Mouse (Mus musculus) midbrain, embryonic 12.5 days (tissue): ENCODE results near the gene Suclg1. TPM values are rescaled to one million over a fixed set of nuclear protein-coding genes. Genes with fewer than 3 reads are reported as not detected.

Experiments used
- ATAC-seq: fragments of 200-750 bp; cut with Nextera tagmentation; 2 replicates; pipeline ENCODE4 v1.8.0; 2017; ENCODE audit warnings: low read depth, moderate TSS enrichment, moderate library complexity; ENCODE audit not compliant: low FRiP score
- H3K27ac ChIP-seq: fragments of 300-500 bp; sonication (generic); replicated peaks from 2 replicates; pipeline ENCODE4 v1.5.1; 2016; ENCODE audit warnings: mild to moderate bottlenecking
- H3K27me3 ChIP-seq: fragments of 300-500 bp; sonication (generic); 2 replicates; pipeline ENCODE4 v1.6.1; 2016; ENCODE audit warnings: mild to moderate bottlenecking
- H3K36me3 ChIP-seq: fragments of 300-500 bp; sonication (generic); 2 replicates; pipeline ENCODE4 v1.6.1; 2016
- H3K4me1 ChIP-seq: fragments of 300-500 bp; sonication (generic); 2 replicates; pipeline ENCODE4 v1.6.1; 2016
- H3K4me2 ChIP-seq: fragments of 300-500 bp; sonication (generic); replicated peaks from 2 replicates; pipeline ENCODE4 v1.6.1; 2016; ENCODE audit warnings: mild to moderate bottlenecking, moderate library complexity
- H3K4me3 ChIP-seq: fragments of 300-500 bp; sonication (generic); 2 replicates; pipeline ENCODE4 v1.5.1; 2016; ENCODE audit warnings: mild to moderate bottlenecking
- H3K9ac ChIP-seq: fragments of 300-500 bp; sonication (generic); replicated peaks from 2 replicates; pipeline ENCODE4 v1.6.1; 2016; ENCODE audit warnings: mild to moderate bottlenecking, moderate library complexity
- H3K9me3 ChIP-seq: fragments of 300-500 bp; sonication (generic); 2 replicates; pipeline ENCODE4 v1.6.1; 2016; ENCODE audit warnings: mild to moderate bottlenecking
- WGBS: fragments of 180-500 bp; shearing (Covaris S2); methylation state at CpG from one replicate; pipeline ENCODE4 v1.1.7; 2016; 5-methylcytosine and 5-hydroxymethylcytosine counted together
- polyA plus RNA-seq: library from polyadenylated mRNA; unstranded; fragments of >200 nt; fragmentation: Nextera tagmentation; extraction: Ambion mirVana; gene quantifications from 2 replicates; pipeline ENCODE4 v1.2.1, GENCODE M21; 2016

Suclg1 gene
- polyA plus RNA-seq, 1 experiment from 2014 or later = 138 TPM

- Histone ChIP-seq H3K9ac (no peak overlapping the region), H3K36me3 (peaks cover 12% of the 10 kb centered on the region), H3K27ac (no peak overlapping the region), H3K27me3 (no peaks in the 10 kb centered on the region), H3K9me3 (no peaks in the 10 kb centered on the region), H3K4me2 (no peak overlapping the region), H3K4me3 (no peak overlapping the region), H3K4me1 (peaks cover 13% of the 10 kb centered on the region)
- no peak for ATAC-seq
Measured at GRCm38 (mm10) chr6:73252396-73252795, 4.2 kb downstream of the Suclg1 start.

DNA sequence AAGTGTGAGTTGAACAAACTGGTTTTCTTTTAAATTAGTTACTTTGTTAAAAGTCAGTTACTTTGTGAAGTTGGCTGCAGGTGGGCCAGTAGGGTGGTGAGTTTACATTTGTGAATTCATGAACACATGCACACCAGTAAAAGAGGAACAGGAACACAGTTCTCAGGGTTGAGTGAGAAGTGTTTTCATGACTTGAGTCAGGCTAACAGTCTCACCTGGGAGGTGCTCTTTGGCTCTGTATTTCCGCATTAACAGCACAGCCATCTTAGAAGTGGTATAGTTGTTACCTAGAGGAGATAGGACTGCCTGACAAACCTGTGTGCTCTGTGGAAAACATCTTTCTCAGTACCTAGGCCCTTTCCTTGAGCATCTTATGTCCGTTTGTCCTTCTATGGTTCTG is 4.8 kb downstream of the Suclg1 start:
- Histone ChIP-seq H3K4me1 (peaks cover 13% of the 10 kb centered on the region), H3K9me3 (no peaks in the 10 kb centered on the region), H3K9ac (no peak overlapping the region), H3K4me2 (no peak overlapping the region), H3K27ac (no peak overlapping the region), H3K27me3 (no peaks in the 10 kb centered on the region), H3K36me3 (peaks cover 12% of the 10 kb centered on the region), H3K4me3 (no peak overlapping the region)
- 92% methylated on average over 2 of the region's 2 CpGs for WGBS
- ATAC-seq = no peak

DNA sequence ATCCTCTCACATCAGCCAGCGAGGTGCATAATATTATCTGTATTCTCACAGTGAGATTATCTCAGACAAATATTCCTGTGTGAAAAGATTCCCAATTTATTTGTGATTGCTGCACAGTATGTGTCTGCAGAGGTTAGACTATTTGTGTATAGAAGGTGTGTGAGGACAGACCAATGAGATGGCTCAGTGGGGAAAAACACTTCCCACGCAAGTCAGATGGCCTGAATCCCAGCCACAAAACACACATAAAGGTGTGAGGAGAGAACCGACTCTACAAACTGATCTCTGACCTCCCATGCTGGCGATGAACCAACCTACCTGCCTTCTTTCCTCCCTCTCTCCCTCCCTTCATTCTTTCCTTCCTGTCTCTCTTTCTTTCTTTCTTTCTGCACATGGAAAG is 5.4 kb downstream of the Suclg1 start:
- no peaks in the 10 kb centered on the region for H3K27me3 ChIP-seq
- WGBS = 89% methylated on average over 4 of the region's 4 CpGs
- H3K4me3 ChIP-seq = no peak overlapping the region
- H3K4me2 ChIP-seq = no peak overlapping the region
- H3K4me1 ChIP-seq = peaks cover 13% of the 10 kb centered on the region
- peaks cover 12% of the 10 kb centered on the region for H3K36me3 ChIP-seq
- no peak overlapping the region for H3K27ac ChIP-seq
- no peaks in the 10 kb centered on the region for H3K9me3 ChIP-seq
- no peak for ATAC-seq
- no peak overlapping the region for H3K9ac ChIP-seq

DNA sequence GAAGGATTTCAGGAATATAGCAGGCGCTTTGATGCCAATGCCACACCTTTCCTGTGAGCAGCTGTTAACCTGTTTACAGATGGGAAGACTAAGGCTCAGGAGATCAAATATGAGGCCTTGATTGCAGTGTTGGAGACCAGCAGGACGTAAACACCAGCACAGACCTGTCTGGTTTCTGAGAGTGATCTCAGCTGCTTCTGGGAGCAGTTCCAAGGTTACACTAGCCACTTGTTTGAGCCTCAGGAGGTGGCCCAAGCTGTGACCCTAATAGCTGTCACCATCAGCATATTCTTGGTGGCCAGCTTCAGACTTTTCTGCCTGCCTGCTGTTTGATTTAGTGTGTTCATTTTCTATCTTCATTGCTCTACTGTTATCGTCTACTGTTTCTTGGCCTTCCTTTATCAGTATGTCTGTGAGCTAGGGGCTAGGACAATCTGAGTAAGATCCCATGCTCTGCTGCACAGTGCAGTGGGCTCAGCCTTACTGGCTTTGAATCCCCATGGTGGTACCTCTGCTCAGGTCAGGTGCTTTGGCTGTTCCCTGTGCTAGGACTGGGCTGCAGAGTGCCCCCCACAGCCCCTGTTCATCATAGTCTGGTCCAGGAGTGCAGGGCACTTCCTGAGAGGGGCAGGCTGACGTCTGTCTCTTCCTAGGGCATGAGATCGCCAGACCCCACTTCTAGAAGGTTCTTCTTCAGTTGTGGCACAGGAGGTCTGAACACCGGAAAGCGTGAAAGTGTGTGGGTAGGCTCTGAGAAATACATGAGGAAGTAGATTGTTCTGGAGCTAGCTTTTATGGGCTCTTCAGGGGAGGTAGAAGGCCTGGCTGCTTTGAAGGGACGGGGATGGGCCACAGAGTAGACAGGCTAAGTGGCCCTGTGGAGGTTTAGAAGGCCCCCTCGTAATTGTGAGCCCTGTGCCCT is 6.4 kb downstream of the Suclg1 start:
- H3K9me3 ChIP-seq = no peaks in the 10 kb centered on the region
- no peaks in the 10 kb centered on the region for H3K27me3 ChIP-seq
- no peak overlapping the region for H3K4me3 ChIP-seq
- no peak overlapping the region for H3K4me2 ChIP-seq
- no peak overlapping the region for H3K9ac ChIP-seq
- ATAC-seq = no peak
- peaks cover 8% of the 10 kb centered on the region for H3K4me1 ChIP-seq
- H3K27ac ChIP-seq = no peak overlapping the region
- 88% methylated on average over 9 of the region's 9 CpGs for WGBS
- H3K36me3 ChIP-seq = peaks cover 20% of the 10 kb centered on the region

- Histone ChIP-seq H3K9ac (no peak overlapping the region), H3K27me3 (no peaks in the 10 kb centered on the region), H3K4me3 (no peak overlapping the region), H3K4me1 (no peaks in the 10 kb centered on the region), H3K36me3 (peaks cover 43% of the 10 kb centered on the region), H3K4me2 (no peak overlapping the region), H3K27ac (no peak overlapping the region), H3K9me3 (no peaks in the 10 kb centered on the region)
- no peak for ATAC-seq
- WGBS = 88% methylated on average over 7 of the region's 7 CpGs
Measured at GRCm38 (mm10) chr6:73257068-73257467, 8.9 kb downstream of the Suclg1 start.

- no peak for ATAC-seq
Measured at GRCm38 (mm10) chr6:73260110-73260509, 11.9 kb downstream of the Suclg1 start.

GRCm38 (mm10) chr6:73264801-73265200 is 16.6 kb downstream of the Suclg1 start:
- Histone ChIP-seq H3K9ac (no peak overlapping the region), H3K27me3 (no peaks in the 10 kb centered on the region), H3K4me3 (no peak overlapping the region), H3K4me2 (no peak overlapping the region), H3K27ac (no peak overlapping the region), H3K9me3 (no peaks in the 10 kb centered on the region), H3K36me3 (peaks cover 66% of the 10 kb centered on the region), H3K4me1 (no peaks in the 10 kb centered on the region; the same call in 1 of the 2 replicates)
- WGBS = 18% methylated on average over 2 of the region's 2 CpGs
- no peak for ATAC-seq

More at GRCm38 (mm10) chr6:73260110-73260509, 11.9 kb downstream of the Suclg1 start:
- Histone ChIP-seq H3K4me3 (no peak overlapping the region), H3K27ac (no peak overlapping the region), H3K4me2 (no peak overlapping the region), H3K27me3 (no peaks in the 10 kb centered on the region), H3K4me1 (no peaks in the 10 kb centered on the region; the same call in 1 of the 2 replicates), H3K36me3 (peaks cover 65% of the 10 kb centered on the region), H3K9me3 (no peaks in the 10 kb centered on the region), H3K9ac (no peak overlapping the region)
- 91% methylated on average over 6 of the region's 6 CpGs for WGBS

DNA sequence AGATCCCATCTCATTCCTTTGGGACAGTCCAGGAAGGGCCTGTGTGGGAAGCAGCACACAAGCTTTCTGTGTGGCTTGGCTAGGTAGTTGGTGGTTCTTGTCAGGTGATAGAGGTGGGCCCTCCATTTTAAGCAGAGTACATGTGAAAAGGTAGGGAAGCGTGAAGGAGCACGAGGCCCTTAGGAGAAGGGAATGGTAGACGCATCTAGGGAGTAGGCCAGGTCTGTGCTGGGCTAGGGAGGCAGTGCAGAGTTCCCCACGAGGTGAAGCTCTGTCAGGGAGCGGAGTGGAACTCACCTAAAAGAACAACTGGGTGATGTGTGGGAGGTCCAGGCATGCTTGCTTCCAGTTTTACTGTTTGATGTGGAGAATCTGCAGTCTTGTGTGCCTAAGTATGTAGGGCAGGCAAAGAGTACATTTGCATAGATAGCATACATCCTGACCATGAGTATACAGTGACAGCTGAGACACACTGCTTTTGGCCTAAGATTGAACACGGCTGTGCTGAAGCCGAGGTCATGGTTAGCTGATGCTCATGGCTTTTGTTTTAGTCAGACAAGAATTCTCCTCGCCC is 19.6 kb downstream of the Suclg1 start:
- 91% methylated on average over 8 of the region's 8 CpGs for WGBS
- H3K4me2 ChIP-seq = no peak overlapping the region
- H3K27me3 ChIP-seq = no peaks in the 10 kb centered on the region
- ATAC-seq = no peak
- H3K27ac ChIP-seq = no peak overlapping the region
- H3K4me3 ChIP-seq = no peak overlapping the region
- H3K9ac ChIP-seq = no peak overlapping the region
- no peaks in the 10 kb centered on the region for H3K9me3 ChIP-seq
- H3K4me1 ChIP-seq = no peaks in the 10 kb centered on the region; the same call in 1 of the 2 replicates
- H3K36me3 ChIP-seq = peaks cover 75% of the 10 kb centered on the region

GRCm38 (mm10) chr6:73269374-73269773 is 21.2 kb downstream of the Suclg1 start:
- no peaks in the 10 kb centered on the region; the same call in 1 of the 2 replicates for H3K4me1 ChIP-seq
- H3K4me2 ChIP-seq = no peak overlapping the region
- no peaks in the 10 kb centered on the region for H3K27me3 ChIP-seq
- no peak overlapping the region for H3K9ac ChIP-seq
- no peaks in the 10 kb centered on the region for H3K9me3 ChIP-seq
- WGBS = 97% methylated on average over 3 of the region's 3 CpGs
- ATAC-seq = no peak
- no peak overlapping the region for H3K27ac ChIP-seq
- no peak overlapping the region for H3K4me3 ChIP-seq
- H3K36me3 ChIP-seq = peaks cover 71% of the 10 kb centered on the region

GRCm38 (mm10) chr6:73271546-73272091 is 23.4 kb downstream of the Suclg1 start:
- 75% methylated on average over 3 of the region's 3 CpGs for WGBS
- H3K36me3 ChIP-seq = peaks cover 78% of the 10 kb centered on the region
- ATAC-seq = no peak
- H3K9ac ChIP-seq = no peak overlapping the region
- H3K27ac ChIP-seq = no peak overlapping the region
- H3K4me2 ChIP-seq = no peak overlapping the region
- no peak overlapping the region for H3K4me3 ChIP-seq
- H3K27me3 ChIP-seq = no peaks in the 10 kb centered on the region
- no peaks in the 10 kb centered on the region for H3K9me3 ChIP-seq
- H3K4me1 ChIP-seq = no peaks in the 10 kb centered on the region

DNA sequence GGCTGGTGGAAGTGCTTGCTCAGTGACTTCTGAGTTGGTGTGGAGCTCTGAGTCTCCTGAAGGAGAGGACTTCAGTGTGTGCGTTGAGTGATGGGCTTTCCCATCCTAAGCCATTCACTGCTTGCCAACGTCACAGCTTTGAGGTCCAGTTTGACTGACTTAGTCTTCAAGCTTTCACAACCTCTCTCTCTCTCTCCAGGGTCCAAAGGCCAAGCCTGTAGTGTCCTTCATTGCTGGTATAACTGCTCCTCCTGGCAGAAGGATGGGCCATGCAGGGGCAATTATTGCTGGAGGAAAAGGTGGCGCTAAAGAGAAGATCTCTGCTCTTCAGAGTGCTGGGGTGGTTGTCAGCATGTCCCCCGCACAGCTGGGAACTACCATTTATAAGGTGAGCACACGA is 26.8 kb downstream of the Suclg1 start:
- 97% methylated on average over 5 of the region's 5 CpGs for WGBS
- ATAC-seq = no peak
- H3K4me1 ChIP-seq = no peaks in the 10 kb centered on the region

DNA sequence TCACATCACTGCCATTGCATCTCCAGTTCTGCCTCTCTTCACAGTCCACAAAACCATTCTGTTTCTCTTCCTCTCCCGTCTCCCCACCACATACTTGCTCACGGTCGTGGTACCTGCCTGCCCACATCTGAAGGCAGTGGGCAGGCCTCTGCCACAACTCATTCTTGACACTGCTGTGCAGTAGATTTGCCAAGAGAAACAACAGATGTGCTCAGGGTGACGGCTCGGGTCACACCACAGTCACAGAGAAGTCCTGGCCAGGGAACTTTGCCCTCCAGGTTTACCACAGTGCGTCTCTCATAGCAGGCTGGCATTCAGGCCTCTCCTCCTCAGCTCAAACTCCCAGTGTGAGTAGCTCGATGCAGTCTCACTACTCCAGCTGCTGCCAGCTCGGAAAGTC is 31.5 kb downstream of the Suclg1 start:
- 81% methylated on average over 8 of the region's 8 CpGs for WGBS
- H3K4me3 ChIP-seq = no peak overlapping the region
- H3K4me2 ChIP-seq = no peak overlapping the region
- no peak for ATAC-seq
- H3K27me3 ChIP-seq = no peaks in the 10 kb centered on the region
- H3K27ac ChIP-seq = no peak overlapping the region
- peaks cover 34% of the 10 kb centered on the region for H3K36me3 ChIP-seq
- no peaks in the 10 kb centered on the region for H3K4me1 ChIP-seq
- no peak overlapping the region for H3K9ac ChIP-seq
- no peaks in the 10 kb centered on the region for H3K9me3 ChIP-seq

More for the DNA sequence above, 26.8 kb downstream of the Suclg1 start:
- H3K9ac ChIP-seq = no peak overlapping the region
- H3K9me3 ChIP-seq = no peaks in the 10 kb centered on the region
- H3K27me3 ChIP-seq = no peaks in the 10 kb centered on the region
- no peak overlapping the region for H3K4me3 ChIP-seq
- peaks cover 76% of the 10 kb centered on the region for H3K36me3 ChIP-seq
- no peak overlapping the region for H3K27ac ChIP-seq
- H3K4me2 ChIP-seq = no peak overlapping the region
